Mouse (Mus musculus): ENCODE data around the gene Nme8. TPM values are rescaled to one million over a fixed set of nuclear protein-coding genes. Genes with fewer than 3 reads are reported as not detected.
A peak's percentile ranks its signal among the peaks of the same experiment; 100 is the strongest.

Nme8 gene
- not detected in 2 replicates for polyA plus RNA-seq (2015; fragmentation: Nextera tagmentation; extraction: Ambion mirVana)

- H3K9me3 ChIP-seq (ENCODE audit: low read length) = no peaks in the 10 kb centered on the region
- no peak within 1 kb of the TSS for H3K27ac ChIP-seq (ENCODE audit: low read length)
- H3K4me1 ChIP-seq (ENCODE audit: insufficient read depth, low read length) = no peaks in the 10 kb centered on the region
- H3K27me3 ChIP-seq (ENCODE audit: insufficient read depth, low read length) = peaks cover 2% of the 10 kb centered on the region; the same call in 1 of the 2 replicates
- H3K4me2 ChIP-seq (replicated peaks; ENCODE audit: low read depth, low read length) = peak within 1 kb of the TSS; percentile 12; the same call in 1 of the 2 replicates
- ATAC-seq (ENCODE audit: low FRiP score, low TSS enrichment) = no peak
- 22% methylated on average over 7 of the region's 7 CpGs for WGBS
- H3K4me3 ChIP-seq (ENCODE audit: low read length) = no peak within 1 kb of the TSS
- no peaks in the 10 kb centered on the region for H3K36me3 ChIP-seq (ENCODE audit: insufficient read depth, low read length)
- no peak within 1 kb of the TSS for H3K9ac ChIP-seq (replicated peaks; ENCODE audit: low read length)
Measured at GRCm38 (mm10) chr13:19697790-19698189, at the start of gene Nme8. Gene Nme8, minus strand, starts transcription at chr13:19697794.

GRCm38 (mm10) chr13:19745741-19746140, 48.1 kb upstream of the Nme8 start:
- no peak for ATAC-seq (ENCODE audit: low FRiP score, low TSS enrichment)
- Histone ChIP-seq H3K36me3 (ENCODE audit: insufficient read depth, low read length) (no peaks in the 10 kb centered on the region), H3K4me1 (ENCODE audit: insufficient read depth, low read length) (no peaks in the 10 kb centered on the region), H3K4me2 (replicated peaks; ENCODE audit: low read depth, low read length) (no peak overlapping the region), H3K9me3 (ENCODE audit: low read length) (no peaks in the 10 kb centered on the region), H3K27ac (ENCODE audit: low read length) (no peak overlapping the region), H3K4me3 (ENCODE audit: low read length) (no peak overlapping the region), H3K9ac (replicated peaks; ENCODE audit: low read length) (no peak overlapping the region), H3K27me3 (ENCODE audit: insufficient read depth, low read length) (no peaks in the 10 kb centered on the region)
- WGBS = 78% methylated on average over 2 of the region's 2 CpGs

GRCm38 (mm10) chr13:19744536-19744935, 46.9 kb upstream of the Nme8 start:
- no peak for ATAC-seq (ENCODE audit: low FRiP score, low TSS enrichment)
- WGBS = 87% methylated on average over 5 of the region's 5 CpGs
- Histone ChIP-seq H3K27me3 (ENCODE audit: insufficient read depth, low read length) (no peaks in the 10 kb centered on the region), H3K4me3 (ENCODE audit: low read length) (no peak overlapping the region), H3K4me1 (ENCODE audit: insufficient read depth, low read length) (no peaks in the 10 kb centered on the region), H3K4me2 (replicated peaks; ENCODE audit: low read depth, low read length) (no peak overlapping the region), H3K9ac (replicated peaks; ENCODE audit: low read length) (no peak overlapping the region), H3K27ac (ENCODE audit: low read length) (no peak overlapping the region), H3K9me3 (ENCODE audit: low read length) (no peaks in the 10 kb centered on the region), H3K36me3 (ENCODE audit: insufficient read depth, low read length) (no peaks in the 10 kb centered on the region)

- Histone ChIP-seq H3K27ac (ENCODE audit: low read length) (no peak overlapping the region), H3K27me3 (ENCODE audit: insufficient read depth, low read length) (no peaks in the 10 kb centered on the region), H3K9ac (replicated peaks; ENCODE audit: low read length) (no peak overlapping the region), H3K9me3 (ENCODE audit: low read length) (no peaks in the 10 kb centered on the region), H3K4me3 (ENCODE audit: low read length) (no peak overlapping the region), H3K4me2 (replicated peaks; ENCODE audit: low read depth, low read length) (no peak overlapping the region), H3K36me3 (ENCODE audit: insufficient read depth, low read length) (no peaks in the 10 kb centered on the region), H3K4me1 (ENCODE audit: insufficient read depth, low read length) (no peaks in the 10 kb centered on the region)
- no peak for ATAC-seq (ENCODE audit: low FRiP score, low TSS enrichment)
- WGBS = 88% methylated on average over 5 of the region's 5 CpGs
Measured at GRCm38 (mm10) chr13:19734597-19734996, 37.0 kb upstream of the Nme8 start.

GRCm38 (mm10) chr13:19730826-19731225, 33.2 kb upstream of the Nme8 start:
- H3K9me3 ChIP-seq (ENCODE audit: low read length) = no peaks in the 10 kb centered on the region
- H3K4me3 ChIP-seq (ENCODE audit: low read length) = no peak overlapping the region
- H3K4me2 ChIP-seq (replicated peaks; ENCODE audit: low read depth, low read length) = no peak overlapping the region
- ATAC-seq (ENCODE audit: low FRiP score, low TSS enrichment) = no peak
- H3K27me3 ChIP-seq (ENCODE audit: insufficient read depth, low read length) = no peaks in the 10 kb centered on the region
- WGBS = 77% methylated on average over 2 of the region's 2 CpGs
- no peak overlapping the region for H3K9ac ChIP-seq (replicated peaks; ENCODE audit: low read length)
- H3K27ac ChIP-seq (ENCODE audit: low read length) = no peak overlapping the region
- no peaks in the 10 kb centered on the region for H3K36me3 ChIP-seq (ENCODE audit: insufficient read depth, low read length)
- no peaks in the 10 kb centered on the region for H3K4me1 ChIP-seq (ENCODE audit: insufficient read depth, low read length)

- Histone ChIP-seq H3K9me3 (ENCODE audit: low read length) (no peaks in the 10 kb centered on the region), H3K27me3 (ENCODE audit: insufficient read depth, low read length) (no peaks in the 10 kb centered on the region), H3K4me2 (replicated peaks; ENCODE audit: low read depth, low read length) (no peak overlapping the region), H3K4me1 (ENCODE audit: insufficient read depth, low read length) (no peaks in the 10 kb centered on the region), H3K36me3 (ENCODE audit: insufficient read depth, low read length) (no peaks in the 10 kb centered on the region), H3K27ac (ENCODE audit: low read length) (no peak overlapping the region), H3K4me3 (ENCODE audit: low read length) (no peak overlapping the region), H3K9ac (replicated peaks; ENCODE audit: low read length) (no peak overlapping the region)
- WGBS = 44% methylated on average over 5 of the region's 5 CpGs
- ATAC-seq (ENCODE audit: low FRiP score, low TSS enrichment) = no peak
Measured at GRCm38 (mm10) chr13:19718954-19719353, 21.4 kb upstream of the Nme8 start.

- H3K27me3 ChIP-seq (ENCODE audit: insufficient read depth, low read length) = no peaks in the 10 kb centered on the region
- no peak overlapping the region for H3K27ac ChIP-seq (ENCODE audit: low read length)
- no peaks in the 10 kb centered on the region; the same call in 1 of the 2 replicates for H3K9me3 ChIP-seq (ENCODE audit: low read length)
- H3K4me3 ChIP-seq (ENCODE audit: low read length) = no peak overlapping the region
- ATAC-seq (ENCODE audit: low FRiP score, low TSS enrichment) = no peak
- no peaks in the 10 kb centered on the region for H3K36me3 ChIP-seq (ENCODE audit: insufficient read depth, low read length)
- H3K4me2 ChIP-seq (replicated peaks; ENCODE audit: low read depth, low read length) = no peak overlapping the region
- no peak overlapping the region for H3K9ac ChIP-seq (replicated peaks; ENCODE audit: low read length)
- WGBS = 82% methylated on average over 2 of the region's 2 CpGs
- no peaks in the 10 kb centered on the region for H3K4me1 ChIP-seq (ENCODE audit: insufficient read depth, low read length)
Measured at GRCm38 (mm10) chr13:19717201-19717600, 19.6 kb upstream of the Nme8 start.

- 59% methylated on average over 4 of the region's 4 CpGs for WGBS
Measured at GRCm38 (mm10) chr13:19703806-19704205, 6.2 kb upstream of the Nme8 start.

GRCm38 (mm10) chr13:19701443-19702078, 4.0 kb upstream of the Nme8 start:
- no peak overlapping the region for H3K27ac ChIP-seq (ENCODE audit: low read length)
- no peak overlapping the region for H3K4me2 ChIP-seq (replicated peaks; ENCODE audit: low read depth, low read length)
- no peaks in the 10 kb centered on the region for H3K36me3 ChIP-seq (ENCODE audit: insufficient read depth, low read length)
- no peak overlapping the region for H3K4me3 ChIP-seq (ENCODE audit: low read length)
- no peaks in the 10 kb centered on the region for H3K4me1 ChIP-seq (ENCODE audit: insufficient read depth, low read length)
- no peaks in the 10 kb centered on the region for H3K9me3 ChIP-seq (ENCODE audit: low read length)
- no peak for ATAC-seq (ENCODE audit: low FRiP score, low TSS enrichment)
- no peaks in the 10 kb centered on the region for H3K27me3 ChIP-seq (ENCODE audit: insufficient read depth, low read length)
- WGBS = 75% methylated on average over 11 of the region's 11 CpGs
- H3K9ac ChIP-seq (replicated peaks; ENCODE audit: low read length) = no peak overlapping the region

More at GRCm38 (mm10) chr13:19703806-19704205, 6.2 kb upstream of the Nme8 start:
- ATAC-seq (ENCODE audit: low FRiP score, low TSS enrichment) = no peak
- no peak overlapping the region for H3K27ac ChIP-seq (ENCODE audit: low read length)
- H3K36me3 ChIP-seq (ENCODE audit: insufficient read depth, low read length) = no peaks in the 10 kb centered on the region
- H3K27me3 ChIP-seq (ENCODE audit: insufficient read depth, low read length) = no peaks in the 10 kb centered on the region
- no peak overlapping the region for H3K4me2 ChIP-seq (replicated peaks; ENCODE audit: low read depth, low read length)
- H3K4me1 ChIP-seq (ENCODE audit: insufficient read depth, low read length) = no peaks in the 10 kb centered on the region
- H3K4me3 ChIP-seq (ENCODE audit: low read length) = no peak overlapping the region
- H3K9ac ChIP-seq (replicated peaks; ENCODE audit: low read length) = no peak overlapping the region
- H3K9me3 ChIP-seq (ENCODE audit: low read length) = no peaks in the 10 kb centered on the region

GRCm38 (mm10) chr13:19700733-19701442, 3.3 kb upstream of the Nme8 start:
- Histone ChIP-seq H3K36me3 (ENCODE audit: insufficient read depth, low read length) (no peaks in the 10 kb centered on the region), H3K27ac (ENCODE audit: low read length) (no peak overlapping the region)
- WGBS = 82% methylated on average over 4 of the region's 4 CpGs

More at GRCm38 (mm10) chr13:19700733-19701442, 3.3 kb upstream of the Nme8 start:
- Histone ChIP-seq H3K4me3 (ENCODE audit: low read length) (no peak overlapping the region), H3K27me3 (ENCODE audit: insufficient read depth, low read length) (no peaks in the 10 kb centered on the region), H3K4me2 (replicated peaks; ENCODE audit: low read depth, low read length) (no peak overlapping the region), H3K9ac (replicated peaks; ENCODE audit: low read length) (no peak overlapping the region), H3K4me1 (ENCODE audit: insufficient read depth, low read length) (no peaks in the 10 kb centered on the region), H3K9me3 (ENCODE audit: low read length) (no peaks in the 10 kb centered on the region)
- ATAC-seq (ENCODE audit: low FRiP score, low TSS enrichment) = no peak

Data from kidney, embryonic 16.5 days (tissue).